Mouse (Mus musculus): ENCODE results near the gene Tigd2. TPM values are rescaled to one million over a fixed set of nuclear protein-coding genes. Genes with fewer than 3 reads are reported as not detected.

Tigd2 gene
- polyA plus RNA-seq (2015; fragmentation: Nextera tagmentation; extraction: Ambion mirVana), result 12.2 and 12.5 TPM in 2 replicates

- Histone ChIP-seq H3K9me3 (no peaks in the 10 kb centered on the region), H3K4me1 (peaks cover 16% of the 10 kb centered on the region), H3K27ac (replicated peaks) (peak within 1 kb of the TSS; percentile 87), H3K36me3 (peaks cover 15% of the 10 kb centered on the region; the same call in 1 of the 2 replicates), H3K4me2 (peak within 1 kb of the TSS; percentile 74), H3K9ac (peak within 1 kb of the TSS; percentile 93), H3K27me3 (replicated peaks) (no peaks in the 10 kb centered on the region), H3K4me3 (peak within 1 kb of the TSS; percentile 86)
- peak; percentile 92 for ATAC-seq (ENCODE audit: extremely low read depth, insufficient number of reproducible peaks, low FRiP score, low TSS enrichment)
- under 1% methylated on average over 62 of the region's 62 CpGs for WGBS
These were observed at the start of gene Tigd2 for GRCm38 (mm10) chr6:59208685-59209298. TSS of gene Tigd2 (plus strand) at chr6:59208870.

- ATAC-seq (ENCODE audit: extremely low read depth, insufficient number of reproducible peaks, low FRiP score, low TSS enrichment), result no peak
- 59% methylated on average over 4 of the region's 4 CpGs for WGBS
- H3K4me1 ChIP-seq, result peaks cover 6% of the 10 kb centered on the region
These were observed 46.7 kb upstream of the Tigd2 start for GRCm38 (mm10) chr6:59161801-59162478.

GRCm38 (mm10) chr6:59162887-59163286, 45.8 kb upstream of the Tigd2 start:
- no peak overlapping the region for H3K9ac ChIP-seq
- H3K4me2 ChIP-seq, result no peak overlapping the region
- H3K27ac ChIP-seq (replicated peaks), result no peak overlapping the region
- no peak overlapping the region for H3K4me3 ChIP-seq
- WGBS, result 77% methylated on average over 2 of the region's 2 CpGs
- peaks cover 6% of the 10 kb centered on the region for H3K4me1 ChIP-seq
- H3K27me3 ChIP-seq (replicated peaks), result no peaks in the 10 kb centered on the region
- H3K36me3 ChIP-seq, result no peaks in the 10 kb centered on the region
- no peak for ATAC-seq (ENCODE audit: extremely low read depth, insufficient number of reproducible peaks, low FRiP score, low TSS enrichment)
- H3K9me3 ChIP-seq, result no peaks in the 10 kb centered on the region

More at GRCm38 (mm10) chr6:59161801-59162478, 46.7 kb upstream of the Tigd2 start:
- no peak overlapping the region for H3K4me3 ChIP-seq
- no peaks in the 10 kb centered on the region for H3K9me3 ChIP-seq
- no peak overlapping the region for H3K9ac ChIP-seq
- no peaks in the 10 kb centered on the region for H3K27me3 ChIP-seq (replicated peaks)
- no peak overlapping the region for H3K27ac ChIP-seq (replicated peaks)
- no peak overlapping the region for H3K4me2 ChIP-seq
- H3K36me3 ChIP-seq, result no peaks in the 10 kb centered on the region

- no peak overlapping the region for H3K4me3 ChIP-seq
- H3K9ac ChIP-seq, result no peak overlapping the region
- no peak overlapping the region for H3K27ac ChIP-seq (replicated peaks)
- no peak for ATAC-seq (ENCODE audit: extremely low read depth, insufficient number of reproducible peaks, low FRiP score, low TSS enrichment)
- H3K9me3 ChIP-seq, result no peaks in the 10 kb centered on the region
- H3K4me2 ChIP-seq, result no peak overlapping the region
- WGBS, result 62% methylated on average over 3 of the region's 3 CpGs
- H3K27me3 ChIP-seq (replicated peaks), result no peaks in the 10 kb centered on the region
- peaks cover 6% of the 10 kb centered on the region for H3K4me1 ChIP-seq
- no peaks in the 10 kb centered on the region for H3K36me3 ChIP-seq
These were observed 45.3 kb upstream of the Tigd2 start for GRCm38 (mm10) chr6:59163407-59163806.

GRCm38 (mm10) chr6:59168939-59169338, 39.7 kb upstream of the Tigd2 start:
- H3K9ac ChIP-seq, result no peak overlapping the region
- no peak for ATAC-seq (ENCODE audit: extremely low read depth, insufficient number of reproducible peaks, low FRiP score, low TSS enrichment)
- no peak overlapping the region for H3K4me3 ChIP-seq
- no peaks in the 10 kb centered on the region for H3K36me3 ChIP-seq
- H3K27me3 ChIP-seq (replicated peaks), result no peaks in the 10 kb centered on the region
- H3K4me1 ChIP-seq, result no peaks in the 10 kb centered on the region
- no peaks in the 10 kb centered on the region for H3K9me3 ChIP-seq
- WGBS, result 32% methylated on average over 2 of the region's 2 CpGs
- H3K4me2 ChIP-seq, result no peak overlapping the region
- H3K27ac ChIP-seq (replicated peaks), result no peak overlapping the region

GRCm38 (mm10) chr6:59171230-59171629, 37.4 kb upstream of the Tigd2 start:
- 24% methylated on average over 3 of the region's 3 CpGs for WGBS

GRCm38 (mm10) chr6:59173940-59174339, 34.7 kb upstream of the Tigd2 start:
- H3K36me3 ChIP-seq, result no peaks in the 10 kb centered on the region
- ATAC-seq (ENCODE audit: extremely low read depth, insufficient number of reproducible peaks, low FRiP score, low TSS enrichment), result no peak
- H3K27ac ChIP-seq (replicated peaks), result no peak overlapping the region
- no peaks in the 10 kb centered on the region for H3K27me3 ChIP-seq (replicated peaks)
- H3K9ac ChIP-seq, result no peak overlapping the region
- WGBS, result 81% methylated on average over 1 of the region's 1 CpGs
- no peaks in the 10 kb centered on the region for H3K4me1 ChIP-seq
- H3K4me3 ChIP-seq, result no peak overlapping the region
- no peaks in the 10 kb centered on the region for H3K9me3 ChIP-seq
- no peak overlapping the region for H3K4me2 ChIP-seq

More at GRCm38 (mm10) chr6:59171230-59171629, 37.4 kb upstream of the Tigd2 start:
- no peak overlapping the region for H3K9ac ChIP-seq
- H3K4me1 ChIP-seq, result no peaks in the 10 kb centered on the region
- no peak for ATAC-seq (ENCODE audit: extremely low read depth, insufficient number of reproducible peaks, low FRiP score, low TSS enrichment)
- H3K4me2 ChIP-seq, result no peak overlapping the region
- no peaks in the 10 kb centered on the region for H3K36me3 ChIP-seq
- no peaks in the 10 kb centered on the region for H3K9me3 ChIP-seq
- H3K4me3 ChIP-seq, result no peak overlapping the region
- H3K27me3 ChIP-seq (replicated peaks), result no peaks in the 10 kb centered on the region
- no peak overlapping the region for H3K27ac ChIP-seq (replicated peaks)

- H3K4me1 ChIP-seq, result peaks cover 5% of the 10 kb centered on the region; the same call in 1 of the 2 replicates
- 77% methylated on average over 3 of the region's 3 CpGs for WGBS
- no peak overlapping the region for H3K4me3 ChIP-seq
- H3K4me2 ChIP-seq, result no peak overlapping the region
- H3K27me3 ChIP-seq (replicated peaks), result no peaks in the 10 kb centered on the region
- H3K9ac ChIP-seq, result no peak overlapping the region
- H3K9me3 ChIP-seq, result no peaks in the 10 kb centered on the region
- H3K27ac ChIP-seq (replicated peaks), result no peak overlapping the region
- H3K36me3 ChIP-seq, result no peaks in the 10 kb centered on the region
- no peak for ATAC-seq (ENCODE audit: extremely low read depth, insufficient number of reproducible peaks, low FRiP score, low TSS enrichment)
These were observed 30.6 kb upstream of the Tigd2 start for GRCm38 (mm10) chr6:59178051-59178450.

GRCm38 (mm10) chr6:59180376-59180996, 28.2 kb upstream of the Tigd2 start:
- WGBS, result 37% methylated on average over 7 of the region's 7 CpGs
- Histone ChIP-seq H3K4me2 (no peak overlapping the region), H3K9ac (no peak overlapping the region), H3K4me3 (no peak overlapping the region), H3K27ac (replicated peaks) (no peak overlapping the region), H3K36me3 (no peaks in the 10 kb centered on the region), H3K9me3 (no peaks in the 10 kb centered on the region), H3K27me3 (replicated peaks) (no peaks in the 10 kb centered on the region), H3K4me1 (peaks cover 12% of the 10 kb centered on the region)
- ATAC-seq (ENCODE audit: extremely low read depth, insufficient number of reproducible peaks, low FRiP score, low TSS enrichment), result no peak

GRCm38 (mm10) chr6:59185010-59185699, 23.5 kb upstream of the Tigd2 start:
- Histone ChIP-seq H3K4me2 (peak overlapping the region; percentile 46), H3K27ac (replicated peaks) (no peak overlapping the region)

GRCm38 (mm10) chr6:59190006-59190405, 18.7 kb upstream of the Tigd2 start:
- Histone ChIP-seq H3K27ac (replicated peaks) (no peak overlapping the region), H3K4me3 (no peak overlapping the region), H3K9me3 (no peaks in the 10 kb centered on the region), H3K9ac (no peak overlapping the region), H3K4me1 (peaks cover 3% of the 10 kb centered on the region), H3K36me3 (no peaks in the 10 kb centered on the region), H3K27me3 (replicated peaks) (no peaks in the 10 kb centered on the region), H3K4me2 (no peak overlapping the region)
- ATAC-seq (ENCODE audit: extremely low read depth, insufficient number of reproducible peaks, low FRiP score, low TSS enrichment), result no peak
- WGBS, result 79% methylated on average over 1 of the region's 1 CpGs

More at GRCm38 (mm10) chr6:59185010-59185699, 23.5 kb upstream of the Tigd2 start:
- Histone ChIP-seq H3K4me3 (0 out of 2 replicates have a peak overlapping the region, but pooled peaks have one; percentile 3), H3K9me3 (no peaks in the 10 kb centered on the region), H3K36me3 (no peaks in the 10 kb centered on the region), H3K4me1 (peaks cover 7% of the 10 kb centered on the region), H3K27me3 (replicated peaks) (no peaks in the 10 kb centered on the region), H3K9ac (no peak overlapping the region)
- 30% methylated on average over 13 of the region's 13 CpGs for WGBS
- no peak for ATAC-seq (ENCODE audit: extremely low read depth, insufficient number of reproducible peaks, low FRiP score, low TSS enrichment)

Measured in heart, embryonic 13.5 days (tissue).